In genomic region chr16:4781524-4782196, GRCm38 (mm10) we compare ENCODE assay signal across 9 mouse cellular contexts. TPM values are rescaled to one million over a fixed set of nuclear protein-coding genes. Genes with fewer than 3 reads are reported as not detected.
DNase-seq lines count a peak whose midpoint lies in the region; ATAC-seq and TF ChIP-seq lines count a peak whose summit lies in the region.
"Had no signal": no experiment of that assay in that cellular context is flagged by ENCODE, and none has a peak within 500 bp of the region (broad histone marks: within the 10 kb centered on the region; RNA-seq: fewer than 3 reads in every experiment).

No protein-coding gene starts in this region.

- H3K4me2 ChIP-seq in liver, postnatal 0 days (ENCODE audit: low read depth, low read length), result no peak overlapping the region
- H3K4me2 ChIP-seq in kidney, embryonic 15.5 days, result no peak overlapping the region
- no peak overlapping the region for H3K4me2 ChIP-seq in lung, embryonic 16.5 days (ENCODE audit: low read depth, low read length)

- peaks cover 7% of the 10 kb centered on the region; the same call in 1 of the 2 replicates for H3K36me3 ChIP-seq in liver, postnatal 0 days (replicated peaks; ENCODE audit: insufficient read depth, low read length)
- peaks cover 28% of the 10 kb centered on the region for H3K36me3 ChIP-seq in kidney, embryonic 15.5 days
- 0 out of 2 replicates have a peak, but pooled peaks cover 2% of the 10 kb centered on the region for H3K36me3 ChIP-seq in lung, embryonic 16.5 days (ENCODE audit: control insufficient read depth, insufficient read depth, low read length)

- TF ChIP-seq POLR2A in cerebellum, adult 2 months (IDR thresholded peaks at IDR 0.05; ENCODE audit: borderline replicate concordance, insufficient read depth, low read length), result no peak

- H3K9ac ChIP-seq in liver, postnatal 0 days (replicated peaks), result no peak overlapping the region
- no peak overlapping the region for H3K9ac ChIP-seq in kidney, embryonic 15.5 days
- no peak overlapping the region for H3K9ac ChIP-seq in lung, embryonic 16.5 days (ENCODE audit: low read length)

- no peaks in the 10 kb centered on the region for H3K9me3 ChIP-seq in liver, postnatal 0 days (ENCODE audit: low read length)
- no peaks in the 10 kb centered on the region for H3K9me3 ChIP-seq in kidney, embryonic 15.5 days (replicated peaks)
- no peaks in the 10 kb centered on the region for H3K9me3 ChIP-seq in lung, embryonic 16.5 days (ENCODE audit: control insufficient read depth, low read length)

- no peak for TF ChIP-seq CTCF in liver, postnatal 0 days (IDR thresholded peaks at IDR 0.05; ENCODE audit: low read depth)
- no peak for TF ChIP-seq CTCF in cerebellum, adult 2 months (IDR thresholded peaks at IDR 0.05; ENCODE audit: borderline replicate concordance, insufficient read depth, low read depth, low read length)

- peaks cover 43% of the 10 kb centered on the region for H3K4me1 ChIP-seq in liver, postnatal 0 days (ENCODE audit: insufficient read depth)
- peaks cover 29% of the 10 kb centered on the region for H3K4me1 ChIP-seq in cerebellum, adult 2 months (ENCODE audit: control insufficient read depth, insufficient read depth, low read length)
- H3K4me1 ChIP-seq in kidney, embryonic 15.5 days, result peaks cover 33% of the 10 kb centered on the region
- H3K4me1 ChIP-seq in lung, embryonic 16.5 days (replicated peaks; ENCODE audit: control insufficient read depth, insufficient read depth, low read length), result peaks cover 26% of the 10 kb centered on the region

- H3K4me3 ChIP-seq in liver, postnatal 0 days (ENCODE audit: low read depth, low read length), result no peak overlapping the region
- H3K4me3 ChIP-seq in cerebellum, adult 2 months (replicated peaks; ENCODE audit: insufficient read depth, low read depth, low read length), result no peak overlapping the region
- no peak overlapping the region for H3K4me3 ChIP-seq in kidney, embryonic 15.5 days (replicated peaks)
- H3K4me3 ChIP-seq in lung, embryonic 16.5 days (ENCODE audit: low read length), result no peak overlapping the region

- ATAC-seq in liver, postnatal 0 days, result no peak
- peak; percentile 62; the same call in 1 of the 2 replicates for ATAC-seq in kidney, embryonic 15.5 days (replicated peaks; ENCODE audit: low FRiP score)
- ATAC-seq in lung, embryonic 16.5 days (ENCODE audit: low read depth), result peak; percentile 23; the same call in 1 of the 2 replicates
- ATAC-seq in erythroid progenitor cell, adult 5-6 weeks (replicated peaks; ENCODE audit: low FRiP score, poor library complexity, severe bottlenecking), result no peak

- no peak for TF ChIP-seq EP300 in liver, postnatal 0 days (IDR thresholded peaks at IDR 0.05; ENCODE audit: low read depth)

- WGBS in liver, postnatal 0 days (ENCODE audit: insufficient replicate concordance), result 71% methylated on average over 5 of the region's 5 CpGs
- 8% methylated on average over 5 of the region's 5 CpGs for WGBS in cerebellum, adult 2 months
- 51% methylated on average over 5 of the region's 5 CpGs for WGBS in kidney, embryonic 15.5 days
- WGBS in lung, embryonic 16.5 days, result 51% methylated on average over 5 of the region's 5 CpGs

- no peak for DNase-seq in liver, postnatal 0 days
- DNase-seq in liver, result no peak
- DNase-seq in cerebellum, adult 2 months, result peak; percentile 77 to 79
- DNase-seq in heart, adult 18-20 months, result peak; percentile 75 to 80
- DNase-seq in thymus, postnatal 0 days (ENCODE audit: low spot score), result peak; percentile 64

- H3K27ac ChIP-seq in liver, postnatal 0 days (ENCODE audit: low read depth), result peak overlapping the region; percentile 75
- H3K27ac ChIP-seq in cerebellum, adult 2 months (ENCODE audit: insufficient read depth, low read length), result 0 out of 2 replicates have a peak overlapping the region, but pooled peaks have one; percentile 1
- H3K27ac ChIP-seq in kidney, embryonic 15.5 days, result no peak overlapping the region
- H3K27ac ChIP-seq in lung, embryonic 16.5 days (ENCODE audit: low read length), result no peak overlapping the region

- no peaks in the 10 kb centered on the region for H3K27me3 ChIP-seq in liver, postnatal 0 days (ENCODE audit: insufficient read depth, low read length)
- no peaks in the 10 kb centered on the region for H3K27me3 ChIP-seq in cerebellum, adult 2 months (ENCODE audit: control insufficient read depth, insufficient read depth, low read length)
- no peaks in the 10 kb centered on the region for H3K27me3 ChIP-seq in kidney, embryonic 15.5 days
- no peaks in the 10 kb centered on the region for H3K27me3 ChIP-seq in lung, embryonic 16.5 days (ENCODE audit: control insufficient read depth, insufficient read depth, low read depth, low read length)

RNA-seq across cellular contexts. Expression of gene Cdip1, which starts 8.4 kb away (rescaled TPM):
- 46.8 and 50.3 TPM in 2 replicates for polyA plus RNA-seq in liver, postnatal 0 days (2015; fragmentation: Nextera tagmentation; extraction: Ambion mirVana)
- polyA plus RNA-seq in cerebellum, adult 2 months (2012; rRNA removed), result 251 and 263 TPM in 2 replicates
- total RNA-seq in heart, adult 18-20 months (2021), result 10 to 100 TPM; 60.1 to 68.1 TPM
- polyA plus RNA-seq in kidney, embryonic 15.5 days (2015; fragmentation: Nextera tagmentation; extraction: Ambion mirVana), result 101 and 108 TPM in 2 replicates
- polyA plus RNA-seq in lung, embryonic 16.5 days (2015; fragmentation: Nextera tagmentation; extraction: Ambion mirVana), result 90.4 and 93.4 TPM in 2 replicates
- polyA plus RNA-seq in thymus, postnatal 0 days (2015; fragmentation: Nextera tagmentation; extraction: Ambion mirVana), result 51.2 and 57.0 TPM in 2 replicates
- total RNA-seq in erythroid progenitor cell, adult 5-6 weeks (2015; ENCODE audit: low replicate concordance), result 2.5 and 6.1 TPM in 2 replicates
- 4.5 TPM in 2 replicates for total RNA-seq in erythroid progenitor cell, adult 5-6 weeks (2017; ENCODE audit: low replicate concordance)

RNA-seq across cellular contexts. Expression of gene 4930562C15Rik, which starts 53.6 kb away (rescaled TPM):
- 0.09 TPM in 1 of 2 replicates, not detected in the other for polyA plus RNA-seq in liver, postnatal 0 days (2015; fragmentation: Nextera tagmentation; extraction: Ambion mirVana)
- 0.08 TPM in 1 of 2 replicates, not detected in the other for polyA plus RNA-seq in cerebellum, adult 2 months (2012; rRNA removed)
- total RNA-seq in heart, adult 18-20 months (2021), result under 1 TPM in 1 of 2 experiments, not detected in 1; 0.51 TPM
- polyA plus RNA-seq in kidney, embryonic 15.5 days (2015; fragmentation: Nextera tagmentation; extraction: Ambion mirVana), result 0.19 and 0.83 TPM in 2 replicates
- 0.62 and 1.4 TPM in 2 replicates for polyA plus RNA-seq in lung, embryonic 16.5 days (2015; fragmentation: Nextera tagmentation; extraction: Ambion mirVana)
- 0.31 TPM in 1 of 2 replicates, not detected in the other for polyA plus RNA-seq in thymus, postnatal 0 days (2015; fragmentation: Nextera tagmentation; extraction: Ambion mirVana)
- total RNA-seq in erythroid progenitor cell, adult 5-6 weeks (2015; ENCODE audit: low replicate concordance), result not detected in 2 replicates
- total RNA-seq in erythroid progenitor cell, adult 5-6 weeks (2017; ENCODE audit: low replicate concordance), result not detected in 2 replicates
- total RNA-seq: gastrocnemius, postnatal 4 days had no signal

RNA-seq across cellular contexts. Expression of gene Hmox2, which starts 55.5 kb away (rescaled TPM):
- 56.8 and 57.7 TPM in 2 replicates for polyA plus RNA-seq in liver, postnatal 0 days (2015; fragmentation: Nextera tagmentation; extraction: Ambion mirVana)
- 127 and 135 TPM in 2 replicates for polyA plus RNA-seq in cerebellum, adult 2 months (2012; rRNA removed)
- total RNA-seq in heart, adult 18-20 months (2021), result 10 to 100 TPM; 76.9 to 95.9 TPM
- 106 and 111 TPM in 2 replicates for polyA plus RNA-seq in kidney, embryonic 15.5 days (2015; fragmentation: Nextera tagmentation; extraction: Ambion mirVana)
- 110 and 114 TPM in 2 replicates for polyA plus RNA-seq in lung, embryonic 16.5 days (2015; fragmentation: Nextera tagmentation; extraction: Ambion mirVana)
- polyA plus RNA-seq in thymus, postnatal 0 days (2015; fragmentation: Nextera tagmentation; extraction: Ambion mirVana), result 125 and 127 TPM in 2 replicates
- 10.1 and 13.0 TPM in 2 replicates for total RNA-seq in erythroid progenitor cell, adult 5-6 weeks (2015; ENCODE audit: low replicate concordance)
- total RNA-seq in erythroid progenitor cell, adult 5-6 weeks (2017; ENCODE audit: low replicate concordance), result 8.5 and 13.0 TPM in 2 replicates

Comparison
In these comparisons a context has a peak if more than half of its experiments do, and no peak if none do; other contexts are left out.
1. ATAC-seq: peak in kidney, embryonic 15.5 days (single experiment) and lung, embryonic 16.5 days (single experiment); none in liver, postnatal 0 days (single experiment) and erythroid progenitor cell, adult 5-6 weeks (single experiment).
2. DNase-seq: peak in cerebellum, adult 2 months (2 of 2), heart, adult 18-20 months (2 of 2) and thymus, postnatal 0 days (single experiment); none in liver, postnatal 0 days (single experiment) and liver (single experiment).
3. H3K27ac ChIP-seq: peak in liver, postnatal 0 days (single experiment) and cerebellum, adult 2 months (single experiment); none in kidney, embryonic 15.5 days (single experiment) and lung, embryonic 16.5 days (single experiment).